Mouse (Mus musculus): ENCODE measurements around the gene Kcnk2.

Gene Kcnk2

DNA sequence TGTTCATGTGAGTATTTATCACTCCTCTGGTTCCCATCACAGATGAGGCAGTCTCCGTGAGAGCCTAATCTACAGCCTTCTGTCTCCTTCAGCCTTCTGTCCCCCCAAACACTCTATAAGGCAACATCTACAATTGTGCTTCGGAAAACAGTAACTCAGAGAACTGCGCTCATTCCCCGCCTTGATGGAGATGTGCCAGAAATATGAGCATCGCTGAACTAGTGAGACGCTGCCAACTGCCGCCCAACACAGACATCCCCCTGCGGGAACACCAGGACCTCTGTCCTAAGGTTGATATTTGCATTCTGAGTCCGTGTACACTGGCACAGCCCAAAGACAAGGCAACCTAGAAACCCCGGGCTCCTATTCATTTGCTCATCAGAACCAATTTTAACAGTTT is 183.0 kb downstream of the Kcnk2 start:
- DNase-seq (ENCODE audit: low read depth in 1 of 2, low spot score in 2 of 2), result no peak

DNA sequence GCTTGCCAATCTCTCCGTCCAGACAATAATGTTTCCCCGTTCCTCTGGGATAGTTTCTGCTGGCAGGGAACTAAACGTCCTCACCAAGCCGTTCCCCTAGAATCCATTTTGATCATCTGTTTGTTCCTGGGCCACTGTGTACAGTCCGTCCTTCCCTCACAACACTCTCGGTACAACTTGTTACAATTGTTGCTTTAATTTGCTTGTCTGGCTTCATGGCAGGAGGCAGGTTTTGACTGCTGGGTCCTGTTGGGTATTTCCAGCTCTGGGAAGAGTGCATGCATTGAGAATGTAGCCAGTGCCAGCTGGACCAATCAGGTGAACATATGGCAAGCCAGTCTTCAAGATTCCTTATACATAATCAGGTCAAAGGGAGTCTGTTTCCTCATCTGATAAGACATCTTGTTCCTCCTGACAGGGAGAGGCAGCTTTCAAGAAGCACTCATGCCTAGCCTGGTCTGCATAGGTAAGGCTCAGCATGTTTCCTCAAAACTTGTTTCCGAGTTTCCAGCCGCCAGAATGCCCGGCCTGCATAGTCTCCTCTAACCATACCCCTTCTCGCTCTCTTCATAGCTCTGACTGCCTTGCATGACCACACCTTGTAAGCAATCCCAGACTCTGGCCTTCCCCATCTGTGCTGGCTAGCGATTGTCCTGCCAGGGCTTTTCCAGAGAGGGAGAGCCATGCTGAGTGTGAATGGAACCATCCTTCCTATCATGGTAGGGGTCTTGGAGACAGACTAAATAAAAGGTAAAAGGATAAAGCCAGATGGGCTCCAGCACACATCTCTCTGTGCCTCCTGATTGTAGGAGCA is 184.1 kb downstream of the Kcnk2 start:
- DNase-seq (ENCODE audit: low read depth in 1 of 2, low spot score in 2 of 2), result no peak

DNA sequence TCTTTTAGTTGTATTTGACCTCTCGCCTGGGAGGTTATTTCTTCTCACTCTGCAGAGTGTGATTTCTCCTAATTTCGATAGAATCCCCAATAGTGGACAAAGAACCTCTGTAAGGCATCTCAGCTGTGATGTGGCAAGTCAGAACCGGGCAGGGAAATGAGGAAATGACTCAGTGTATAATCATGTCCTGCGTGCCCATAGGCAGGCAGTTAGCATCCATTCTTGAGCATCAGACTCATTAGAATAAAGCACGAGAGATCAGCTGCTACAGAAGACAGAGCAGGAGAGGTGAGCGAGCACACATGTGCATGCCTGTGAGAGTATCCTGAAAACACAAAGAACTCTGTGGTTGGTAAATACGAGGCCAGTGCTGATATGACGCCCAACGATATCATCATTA is 186.9 kb downstream of the Kcnk2 start:
- DNase-seq (ENCODE audit: low read depth in 1 of 2, low spot score in 2 of 2), result no peak

DNA sequence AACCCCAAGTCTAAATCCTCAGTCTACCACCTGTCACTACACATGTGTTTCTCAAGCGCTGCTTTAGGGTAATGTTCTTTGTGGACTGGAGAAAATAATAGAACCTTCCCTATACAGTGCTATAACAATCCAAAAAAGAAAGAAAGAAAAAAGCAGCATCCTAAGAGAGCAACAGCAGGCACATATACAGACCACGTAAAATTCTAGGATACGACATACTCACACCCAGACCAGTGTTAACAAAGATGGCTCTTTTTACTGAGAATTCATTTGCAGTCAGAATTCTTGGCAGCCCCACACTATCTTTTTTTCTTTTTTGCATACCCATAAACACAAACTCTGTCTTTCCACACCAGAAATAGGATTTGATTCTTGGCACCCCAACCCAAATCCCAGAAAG is 187.6 kb downstream of the Kcnk2 start:
- no peak for DNase-seq (ENCODE audit: low read depth in 1 of 2, low spot score in 2 of 2)

DNA sequence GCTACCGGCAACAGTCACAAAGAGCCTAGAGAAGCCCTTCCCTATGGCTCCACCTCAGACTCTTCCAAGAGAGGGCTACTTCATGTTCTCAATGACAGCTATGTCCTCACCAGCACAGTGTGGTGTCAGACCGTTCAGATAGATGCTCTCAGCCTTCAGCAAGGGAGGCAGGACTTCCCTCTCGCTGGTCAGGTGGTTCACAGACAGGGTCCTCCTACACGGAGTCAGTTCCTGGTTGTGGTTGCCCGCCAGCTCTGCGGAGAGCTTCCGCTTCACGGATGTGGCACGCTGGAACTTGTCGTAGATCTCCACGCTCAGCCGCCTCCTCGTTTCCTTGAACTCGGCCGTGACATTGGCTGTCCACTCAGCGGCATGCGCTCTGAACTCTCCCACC is 192.4 kb downstream of the Kcnk2 start:
- no peak for DNase-seq (ENCODE audit: low read depth in 1 of 2, low spot score in 2 of 2)

DNA sequence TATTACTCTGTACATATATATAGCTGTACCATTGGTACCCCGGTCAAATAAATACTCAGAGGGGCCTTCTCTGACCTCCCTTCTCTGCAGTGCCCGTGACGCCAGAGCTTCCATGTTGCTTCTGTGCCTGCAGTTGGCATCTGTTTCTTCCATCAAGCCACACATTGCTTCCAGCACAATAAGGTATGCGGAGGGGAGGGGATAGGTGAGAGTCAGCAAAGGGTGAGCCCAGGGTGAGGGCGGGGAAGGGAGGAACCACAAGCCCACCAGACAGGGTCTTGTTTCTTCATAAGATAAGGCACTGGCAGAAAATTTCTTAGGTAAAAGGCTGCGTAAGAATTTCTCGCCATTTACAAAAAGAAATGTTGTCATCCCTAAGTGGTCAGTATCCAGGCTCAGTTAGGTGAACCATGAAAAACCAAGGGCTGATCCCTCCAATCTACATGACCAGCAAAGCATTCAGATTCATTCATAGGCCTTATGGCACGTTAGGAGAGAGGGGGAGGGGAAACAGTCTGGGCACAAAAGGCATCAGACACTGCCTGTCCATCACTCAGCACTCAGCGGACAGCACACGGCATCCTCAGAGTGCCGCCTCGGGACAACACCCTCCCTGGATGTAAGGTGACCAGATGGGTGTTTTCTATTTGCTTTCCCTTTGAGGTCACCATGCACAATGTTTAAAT is 192.9 kb downstream of the Kcnk2 start:
- DNase-seq (ENCODE audit: low read depth in 1 of 2, low spot score in 2 of 2), result no peak

DNA sequence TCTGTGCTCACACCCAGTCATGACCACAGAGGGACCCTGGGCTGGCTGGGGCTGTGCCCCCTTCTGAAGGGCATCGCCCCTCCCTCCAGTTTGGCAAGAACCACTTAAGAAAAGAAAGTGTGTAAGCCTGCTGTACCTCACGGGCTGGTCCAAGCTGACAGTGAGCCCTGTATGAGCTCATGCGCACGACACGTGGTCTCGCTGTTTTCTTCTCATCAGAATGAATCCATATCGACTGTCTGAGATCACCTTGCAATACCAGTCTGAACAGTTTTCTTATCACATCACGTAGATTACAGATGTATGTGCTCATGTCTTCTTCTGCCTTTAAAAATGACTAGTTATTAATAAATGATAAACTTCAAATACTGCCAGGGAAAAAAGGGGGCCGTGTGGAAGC is 193.5 kb downstream of the Kcnk2 start:
- no peak for DNase-seq (ENCODE audit: low read depth in 1 of 2, low spot score in 2 of 2)

DNA sequence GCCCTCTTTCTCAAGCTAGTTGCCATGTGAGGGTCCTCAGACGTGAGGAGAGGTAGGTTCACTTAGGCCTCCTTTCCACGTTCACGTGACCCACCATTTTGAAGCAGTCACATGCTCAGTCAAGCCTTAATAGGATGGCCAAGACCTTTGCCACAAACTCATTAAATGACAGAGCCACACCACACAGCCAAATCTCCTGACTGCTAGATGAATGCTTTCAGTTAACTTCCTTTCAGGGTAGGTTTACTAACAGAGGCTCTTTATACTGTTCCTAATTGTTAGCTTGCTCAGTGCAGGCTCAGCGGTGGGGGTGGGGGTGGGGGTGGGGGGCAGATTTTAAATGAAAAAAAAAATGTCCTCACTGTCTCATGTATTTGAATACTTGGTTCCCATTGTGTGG is 206.3 kb downstream of the Kcnk2 start:
- DNase-seq (ENCODE audit: low read depth in 1 of 2, low spot score in 2 of 2), result no peak

DNA sequence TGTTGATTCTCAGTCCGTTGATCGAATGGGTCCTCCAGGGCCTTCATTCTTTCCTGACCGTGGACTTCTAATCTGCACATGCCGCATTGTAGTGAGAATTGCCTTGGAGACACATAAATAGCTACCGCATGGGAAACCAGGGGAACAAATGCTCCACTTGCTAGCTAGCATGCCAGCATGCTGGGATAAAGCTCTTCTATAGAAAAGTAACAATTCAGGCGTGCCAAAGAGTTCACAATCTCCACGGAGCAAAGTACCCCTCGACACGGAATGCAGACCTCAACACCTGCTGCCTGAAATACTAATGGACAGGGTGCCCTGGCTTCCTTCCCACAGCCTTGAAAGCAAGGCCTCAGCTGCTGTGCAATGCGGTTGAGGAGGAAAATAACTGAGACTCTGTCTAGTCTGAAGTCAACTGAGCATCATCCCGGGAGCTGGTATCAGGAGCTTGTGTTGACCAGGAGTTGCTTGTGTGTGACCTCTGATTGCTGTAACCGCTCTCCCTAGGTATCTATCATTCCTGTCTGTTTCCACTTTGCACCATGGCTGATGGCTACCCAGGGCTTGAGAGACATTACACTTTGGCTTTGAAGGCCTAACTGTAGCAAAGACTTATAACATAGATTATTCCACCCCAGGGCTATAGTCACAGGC is 214.2 kb downstream of the Kcnk2 start:
- no peak for DNase-seq (ENCODE audit: low read depth in 1 of 2, low spot score in 2 of 2)

DNA sequence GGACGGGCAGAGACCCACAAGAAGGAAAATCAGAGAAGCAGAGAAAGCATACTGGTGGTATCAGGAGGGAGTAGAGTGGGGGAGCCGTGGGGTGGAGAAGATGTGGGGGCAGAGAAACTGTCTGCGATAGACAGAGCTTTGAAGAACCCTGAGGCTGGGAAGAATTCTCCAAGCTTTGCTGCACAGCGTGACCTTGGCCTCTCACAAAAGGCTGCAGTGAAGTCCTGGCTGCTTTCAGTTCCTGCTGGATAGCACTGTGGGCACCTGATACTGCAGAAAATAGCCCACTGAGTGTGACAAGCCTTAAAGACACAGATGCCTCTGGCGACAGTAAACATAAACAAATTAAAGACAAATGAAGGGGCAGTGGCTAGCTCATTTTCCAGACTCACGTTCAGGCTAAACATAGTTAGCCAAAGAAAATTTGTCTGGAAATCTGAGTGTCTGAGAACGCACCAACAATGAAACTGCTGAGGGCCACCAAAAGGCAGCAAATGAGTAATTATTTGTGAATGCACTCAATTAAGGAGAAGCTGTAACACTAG is 216.8 kb downstream of the Kcnk2 start:
- no peak for DNase-seq (ENCODE audit: low read depth in 1 of 2, low spot score in 2 of 2)

DNA sequence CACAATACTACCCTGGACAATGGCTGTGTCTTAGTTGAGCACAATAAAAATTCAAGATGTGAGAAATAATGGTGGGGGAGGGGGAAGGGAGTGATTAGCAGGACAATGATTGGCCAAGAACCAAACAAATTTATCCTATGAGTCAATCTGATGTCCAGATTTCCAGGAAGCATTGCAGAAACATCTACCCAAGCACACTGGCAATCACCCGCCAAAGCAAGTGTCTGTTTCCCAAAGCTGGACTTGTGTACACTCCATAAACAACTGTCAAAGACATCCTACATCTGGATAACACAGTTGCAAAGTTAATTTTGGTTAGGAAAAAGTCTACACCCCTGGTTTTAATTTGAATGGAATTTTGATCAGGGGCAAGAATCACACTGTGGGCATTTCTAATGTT is 224.3 kb downstream of the Kcnk2 start:
- DNase-seq (ENCODE audit: low read depth in 1 of 2, low spot score in 2 of 2), result no peak

DNA sequence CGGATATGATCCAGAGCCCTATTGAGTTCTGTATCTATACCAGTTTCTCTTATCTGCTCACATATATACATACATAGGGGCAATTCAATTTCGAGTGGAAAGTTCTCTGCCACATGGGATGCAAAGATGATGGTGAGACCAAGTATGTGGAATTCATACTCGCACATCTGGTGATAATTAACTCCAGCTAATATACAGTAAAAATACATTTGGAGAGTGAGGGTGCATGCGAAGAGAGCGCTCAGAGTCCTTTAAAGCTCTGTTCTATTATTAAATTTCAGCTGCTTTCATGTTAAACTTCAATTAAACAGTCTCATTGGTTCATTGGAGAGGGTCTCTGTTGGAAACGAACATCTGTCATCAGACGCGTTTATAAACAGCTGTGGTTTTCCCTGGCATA is 228.6 kb downstream of the Kcnk2 start:
- DNase-seq (ENCODE audit: low read depth in 1 of 2, low spot score in 2 of 2), result no peak

DNA sequence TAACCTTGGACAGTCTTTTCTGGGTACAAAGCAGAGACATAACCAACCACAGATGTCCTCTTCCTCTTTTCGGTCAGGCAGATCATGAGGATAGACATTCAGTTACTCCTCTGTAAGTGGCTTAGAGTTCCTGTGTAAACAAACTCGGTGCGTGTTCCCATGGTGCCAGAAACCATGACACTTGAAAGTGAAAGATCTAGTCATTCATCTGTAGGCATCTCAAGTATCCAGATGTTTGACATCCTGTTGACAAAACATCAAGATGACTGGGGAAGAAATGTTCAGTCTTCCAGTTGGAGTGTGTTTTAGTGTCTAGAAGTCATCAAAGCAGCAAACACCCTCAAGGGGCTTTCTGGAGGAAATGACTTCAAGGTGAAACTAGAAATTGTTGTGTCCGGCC is 230.9 kb downstream of the Kcnk2 start:
- DNase-seq (ENCODE audit: low read depth in 1 of 2, low spot score in 2 of 2), result no peak

DNA sequence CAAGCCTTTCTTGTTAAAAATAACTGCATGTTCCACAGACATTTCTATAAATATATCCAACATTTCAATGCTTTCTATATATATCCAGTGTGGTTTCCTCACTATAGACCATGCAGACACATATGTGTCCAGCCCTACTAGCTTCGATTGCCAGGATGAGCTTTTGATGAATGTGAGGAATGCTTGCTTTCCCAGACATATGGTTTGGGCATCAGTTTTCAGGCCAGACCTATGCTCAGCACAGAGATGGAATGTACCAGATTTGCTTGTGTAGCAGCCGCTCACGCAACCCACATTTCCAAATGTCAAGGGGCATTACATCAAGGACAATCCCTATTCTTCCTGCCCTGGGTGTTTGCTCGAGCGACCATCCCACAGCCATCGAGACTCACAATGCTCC is 236.3 kb downstream of the Kcnk2 start:
- DNase-seq (ENCODE audit: low read depth in 1 of 2, low spot score in 2 of 2), result no peak

DNA sequence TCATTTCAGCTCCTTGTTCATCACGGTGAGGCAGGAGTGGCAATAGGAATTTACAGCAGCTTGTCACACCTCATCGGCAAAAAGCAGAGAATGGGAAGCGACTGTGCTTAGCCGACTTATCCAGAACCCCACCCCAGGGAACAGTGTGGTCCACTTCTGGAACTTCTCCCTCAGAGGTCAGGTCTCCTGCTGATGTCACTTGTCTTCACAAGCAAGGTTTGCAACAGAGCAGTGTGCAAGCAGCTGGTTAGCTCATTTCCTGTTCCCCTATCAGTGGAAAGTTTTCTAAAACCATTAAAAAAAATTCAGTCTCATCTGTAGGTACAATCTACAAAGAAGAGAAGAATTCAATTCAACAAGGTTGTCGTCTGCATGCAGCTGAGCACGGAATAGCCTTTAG is 236.9 kb downstream of the Kcnk2 start:
- no peak for DNase-seq (ENCODE audit: low read depth in 1 of 2, low spot score in 2 of 2)

DNA sequence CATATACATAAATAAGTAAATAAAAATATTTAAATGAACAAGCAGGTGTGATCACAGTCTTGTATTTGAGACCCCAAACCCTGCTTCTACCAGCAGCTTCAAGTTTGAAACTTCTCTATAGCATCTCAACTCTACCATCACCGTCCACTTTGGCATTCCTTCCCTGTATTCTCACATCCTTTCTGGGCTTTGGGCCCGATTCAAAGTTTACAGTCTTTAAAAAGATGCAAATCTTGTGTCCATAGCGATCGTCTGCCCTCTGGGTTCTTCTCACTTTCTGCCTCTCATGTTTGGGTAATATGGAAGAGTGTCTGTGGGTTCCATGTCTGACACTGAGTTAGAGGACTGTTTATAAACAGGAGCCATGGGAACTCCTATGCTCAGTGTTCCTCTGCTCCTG is 237.4 kb downstream of the Kcnk2 start:
- no peak for DNase-seq (ENCODE audit: low read depth in 1 of 2, low spot score in 2 of 2)

DNA sequence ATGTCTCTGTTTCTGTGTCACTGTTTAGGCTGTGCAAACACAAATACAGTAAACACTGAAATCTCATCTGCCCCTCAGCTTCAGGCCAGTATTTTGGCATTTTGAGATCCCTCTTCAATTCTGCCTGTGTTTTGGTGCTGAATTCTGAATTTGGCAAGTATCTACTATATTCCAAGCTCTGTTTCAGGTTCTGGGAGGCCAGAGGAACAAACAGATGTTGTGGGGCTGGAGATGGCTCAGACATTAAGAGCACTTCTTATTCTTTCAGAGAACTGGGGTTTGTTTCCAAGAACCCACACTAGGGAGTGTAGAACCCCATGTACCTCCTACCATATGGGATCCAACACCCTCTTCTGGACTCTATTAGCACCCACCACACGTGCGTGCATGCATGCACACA is 237.8 kb downstream of the Kcnk2 start:
- no peak for DNase-seq (ENCODE audit: low read depth in 1 of 2, low spot score in 2 of 2)

Measured in monocyte, adult 2 months (primary cell).